Mouse (Mus musculus) C2C12 (cell line): ENCODE measurements around the gene Zfp523. TPM values are rescaled to one million over a fixed set of nuclear protein-coding genes. Genes with fewer than 3 reads are reported as not detected.

ENCODE experiments used
- H3K27me3 ChIP-seq: one replicate; pipeline ENCODE4 v1.6.1; 2011; ENCODE audit not compliant: control insufficient read depth, insufficient read depth, insufficient read length
- H3K36me3 ChIP-seq: one replicate; pipeline ENCODE4 v1.6.1; 2011; ENCODE audit not compliant: control insufficient read depth, insufficient read depth
- H3K4me3 ChIP-seq: one replicate; pipeline ENCODE4 v1.5.1; 2011; ENCODE audit warnings: mild to moderate bottlenecking, control low read depth; ENCODE audit not compliant: poor library complexity, insufficient read depth, severe bottlenecking
- H3K79me2 ChIP-seq: one replicate; pipeline ENCODE4 v1.6.1; 2011; ENCODE audit not compliant: control insufficient read depth, insufficient read depth
- H3K79me3 ChIP-seq: one replicate; pipeline ENCODE4 v1.6.1; 2011; ENCODE audit warnings: low read depth, control low read depth
- H3ac ChIP-seq: one replicate; pipeline ENCODE3; 2011; ENCODE audit warnings: low read depth; ENCODE audit not compliant: control insufficient read depth, insufficient read length
- CEBPB ChIP-seq: IDR thresholded peaks from one replicate; pipeline ENCODE4 v1.6.1; 2011; ENCODE audit warnings: low read depth, mild to moderate bottlenecking, control low read depth, moderate library complexity
- CTCF ChIP-seq: IDR thresholded peaks from one replicate; pipeline ENCODE4 v1.5.1; 2011; ENCODE audit not compliant: control insufficient read depth, insufficient read depth, insufficient read length
- FOSL1 ChIP-seq: IDR thresholded peaks from one replicate; pipeline ENCODE4 v1.8.0; 2011; ENCODE audit warnings: mild to moderate bottlenecking, low read length; ENCODE audit not compliant: poor library complexity, insufficient read depth, severe bottlenecking
- MAX ChIP-seq: IDR thresholded peaks from one replicate; pipeline ENCODE4 v1.6.1; 2011; ENCODE audit warnings: mild to moderate bottlenecking, control low read depth
- MYOD1 ChIP-seq: IDR thresholded peaks from one replicate; pipeline ENCODE4 v1.6.1; 2011; ENCODE audit warnings: low read depth; ENCODE audit not compliant: control insufficient read depth, insufficient read length
- MYOG ChIP-seq: IDR thresholded peaks from one replicate; pipeline ENCODE4 v1.6.1; 2011; ENCODE audit not compliant: control insufficient read depth, insufficient read length; ENCODE audit errors: extremely low read depth
- USF1 ChIP-seq: IDR thresholded peaks from one replicate; pipeline ENCODE4 v1.6.1; 2011; ENCODE audit warnings: low read depth, mild to moderate bottlenecking, control low read depth, moderate library complexity
- polyA plus RNA-seq: library from polyadenylated mRNA; unstranded; fragments of >200 nt; fragmentation: generic; extraction: Trizol; gene quantifications from one replicate; pipeline ENCODE4 v1.2.1, GENCODE M21; 2012; ENCODE audit warnings: missing spikeins

The Zfp523 gene
- polyA plus RNA-seq, 1 experiment: 21.0 TPM

DNA sequence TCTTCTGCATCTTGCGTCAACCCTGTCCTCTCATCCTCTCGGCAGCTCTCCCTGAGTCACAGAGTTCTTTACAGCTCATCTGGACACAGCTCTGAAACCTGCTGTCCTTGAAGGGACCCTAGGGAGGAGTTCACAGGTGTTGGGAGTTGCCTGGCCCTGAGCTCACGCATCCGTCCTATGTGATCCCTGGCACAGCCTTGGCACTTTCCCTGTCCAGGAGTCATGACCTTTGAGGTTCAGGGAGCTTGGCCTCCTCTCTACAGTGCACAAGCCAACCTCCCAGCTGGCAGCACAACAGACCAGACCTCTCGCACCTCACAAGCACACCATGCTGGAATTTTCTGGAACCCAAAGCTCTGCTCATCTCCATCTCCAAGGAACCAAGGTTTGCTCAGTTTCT lies 63.9 kb downstream of the Zfp523 start:
- Histone ChIP-seq H3ac (no peak overlapping the region), H3K27me3 (no peaks in the 10 kb centered on the region), H3K36me3 (peaks cover 58% of the 10 kb centered on the region), H3K79me3 (peaks cover 27% of the 10 kb centered on the region), H3K79me2 (peaks cover 94% of the 10 kb centered on the region), H3K4me3 (no peak overlapping the region)
- TF ChIP-seq MYOD1: no peak
- TF ChIP-seq FOSL1: no peak
- no peak for TF ChIP-seq CEBPB
- TF ChIP-seq MYOG: no peak
- no peak for TF ChIP-seq MAX

DNA sequence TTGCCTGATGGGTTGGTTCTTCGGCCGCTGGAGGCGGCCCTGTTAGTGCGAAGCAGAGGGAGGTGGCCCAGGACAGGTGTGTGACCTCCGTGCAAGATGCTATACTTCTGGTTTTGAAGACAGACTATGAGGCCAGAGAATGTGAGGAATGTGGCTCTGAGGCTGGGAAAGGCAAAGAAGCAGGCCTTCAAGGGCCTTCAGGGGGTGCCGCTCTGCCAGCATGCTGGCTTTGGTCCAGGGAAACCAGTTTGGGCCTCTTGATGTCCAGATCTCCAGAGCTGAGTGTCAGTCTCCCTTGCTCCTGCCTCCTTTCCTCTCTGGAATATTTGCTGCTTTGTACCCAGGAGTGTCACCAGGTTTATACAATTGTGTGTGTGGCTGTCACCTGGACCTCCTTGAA lies 65.4 kb downstream of the Zfp523 start:
- H3ac ChIP-seq: no peak overlapping the region
- peaks cover 63% of the 10 kb centered on the region for H3K36me3 ChIP-seq
- H3K79me2 ChIP-seq: peaks cover 83% of the 10 kb centered on the region
- H3K4me3 ChIP-seq: no peak overlapping the region
- peaks cover 26% of the 10 kb centered on the region for H3K79me3 ChIP-seq
- H3K27me3 ChIP-seq: no peaks in the 10 kb centered on the region
- TF ChIP-seq MAX: no peak
- TF ChIP-seq MYOD1: no peak
- no peak for TF ChIP-seq FOSL1
- TF ChIP-seq CEBPB: no peak
- TF ChIP-seq MYOG: no peak
- TF ChIP-seq CTCF: no peak
- no peak for TF ChIP-seq USF1

DNA sequence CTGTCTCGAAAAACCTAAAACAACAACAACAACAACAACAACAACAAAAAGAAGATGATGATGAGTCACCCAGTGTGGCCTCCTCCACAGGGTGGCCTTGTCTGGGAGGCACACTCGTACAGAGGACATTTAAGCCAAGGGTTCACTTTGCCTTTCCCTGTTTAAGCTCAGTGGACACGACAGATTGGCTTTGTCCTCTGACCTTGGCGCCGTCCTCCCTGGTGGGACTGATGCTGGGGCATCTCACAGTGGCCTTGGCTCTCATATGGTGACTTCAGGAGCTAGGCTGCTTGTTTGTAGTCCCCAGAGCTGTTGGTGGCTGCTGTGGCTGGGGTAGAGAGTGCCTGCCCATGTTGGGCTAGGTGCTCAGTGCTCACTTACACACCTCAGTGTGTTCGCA lies 67.3 kb downstream of the Zfp523 start:
- TF ChIP-seq MYOD1: no peak
- no peak for TF ChIP-seq CTCF
- no peak for TF ChIP-seq MYOG
- TF ChIP-seq USF1: no peak
- TF ChIP-seq CEBPB: no peak
- TF ChIP-seq FOSL1: no peak
- no peak for TF ChIP-seq MAX
- Histone ChIP-seq H3K4me3 (no peak overlapping the region), H3K27me3 (no peaks in the 10 kb centered on the region), H3K79me3 (peaks cover 19% of the 10 kb centered on the region), H3K79me2 (peaks cover 79% of the 10 kb centered on the region), H3K36me3 (peaks cover 49% of the 10 kb centered on the region), H3ac (no peak overlapping the region)

GRCm38 (mm10) chr17:28244714-28245113 lies 67.8 kb downstream of the Zfp523 start:
- Histone ChIP-seq H3K4me3 (no peak overlapping the region), H3K79me2 (peaks cover 83% of the 10 kb centered on the region)

GRCm38 (mm10) chr17:28246640-28247039 lies 69.7 kb downstream of the Zfp523 start:
- peaks cover 33% of the 10 kb centered on the region for H3K36me3 ChIP-seq
- peaks cover 19% of the 10 kb centered on the region for H3K79me3 ChIP-seq
- no peaks in the 10 kb centered on the region for H3K27me3 ChIP-seq
- H3K4me3 ChIP-seq: no peak overlapping the region
- H3K79me2 ChIP-seq: peaks cover 76% of the 10 kb centered on the region
- TF ChIP-seq MYOD1 (no peak), CEBPB (no peak), USF1 (no peak)
- H3ac ChIP-seq: no peak overlapping the region

More at GRCm38 (mm10) chr17:28244714-28245113, 67.8 kb downstream of the Zfp523 start:
- TF ChIP-seq CEBPB (no peak), FOSL1 (no peak), MYOD1 (no peak), USF1 (no peak), CTCF (no peak), MYOG (no peak), MAX (no peak)
- no peaks in the 10 kb centered on the region for H3K27me3 ChIP-seq
- H3ac ChIP-seq: no peak overlapping the region
- H3K79me3 ChIP-seq: peaks cover 19% of the 10 kb centered on the region
- H3K36me3 ChIP-seq: peaks cover 44% of the 10 kb centered on the region

DNA sequence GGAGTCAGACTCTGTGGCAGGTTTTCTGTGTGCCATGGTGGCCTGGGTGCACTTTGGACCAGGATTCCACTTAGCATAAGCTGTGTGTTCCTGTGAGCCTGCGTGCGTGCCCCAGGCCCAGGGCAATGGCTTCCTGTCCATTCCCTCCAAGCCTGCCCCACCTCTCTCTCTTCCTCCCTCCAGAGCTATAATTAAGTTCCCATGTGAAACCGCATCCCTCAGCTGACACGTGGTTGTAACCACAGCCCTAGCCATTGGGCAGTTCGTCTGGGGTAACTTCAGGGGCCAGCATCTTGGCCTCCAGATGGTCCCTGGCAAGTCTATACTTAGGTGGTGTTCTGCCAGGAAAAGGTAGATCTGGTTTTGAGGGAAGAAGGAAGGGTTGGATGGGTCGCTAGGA lies 70.7 kb downstream of the Zfp523 start:
- Histone ChIP-seq H3K79me2 (peaks cover 71% of the 10 kb centered on the region), H3K27me3 (no peaks in the 10 kb centered on the region), H3K36me3 (peaks cover 23% of the 10 kb centered on the region), H3K79me3 (peaks cover 23% of the 10 kb centered on the region), H3ac (no peak overlapping the region), H3K4me3 (no peak overlapping the region)
- TF ChIP-seq MYOD1 (no peak), MYOG (no peak), USF1 (peak; percentile 85), MAX (peak; percentile 82), CEBPB (no peak), CTCF (no peak), FOSL1 (no peak)
